Mouse (Mus musculus): Measurements from ENCODE around the gene Dad1. TPM values are rescaled to one million over a fixed set of nuclear protein-coding genes. Genes with fewer than 3 reads are reported as not detected.

The Dad1 gene
- total and polyA plus RNA-seq, 3 experiments = 17.0 to 226 (median 115) TPM

GRCm38 (mm10) chr14:54264231-54264630 lies 10.3 kb upstream of the Dad1 start:
- Histone ChIP-seq H3K4me3 (ENCODE audit: low read depth, low read length) (no peak overlapping the region), H3K9me3 (replicated peaks) (no peaks in the 10 kb centered on the region), H3K36me3 (replicated peaks) (peaks cover 46% of the 10 kb centered on the region), H3K27me3 (ENCODE audit: insufficient read depth, low read length) (no peaks in the 10 kb centered on the region), H3K4me1 (ENCODE audit: insufficient read depth, low read depth, low read length) (peaks cover 17% of the 10 kb centered on the region)
- TF ChIP-seq TAL1 (conservative IDR thresholded peaks at IDR 0.05; ENCODE audit: low read depth, low read length) (no peak), GATA2 (IDR thresholded peaks at IDR 0.05; ENCODE audit: borderline replicate concordance, low read depth, low read length) (no peak), POLR2AphosphoS5 (IDR thresholded peaks at IDR 0.05; ENCODE audit: insufficient replicate concordance, low read depth, low read length) (no peak), GATA1 (IDR thresholded peaks at IDR 0.05; ENCODE audit: borderline replicate concordance, low read length) (no peak), CTCF (IDR thresholded peaks at IDR 0.05; ENCODE audit: low read depth, low read length) (no peak)
- DNase-seq (ENCODE audit: low spot score) (no peak), ATAC-seq (ENCODE audit: extremely low read depth, insufficient number of reproducible peaks, low FRiP score, poor library complexity, severe bottlenecking) (no peak)

DNA sequence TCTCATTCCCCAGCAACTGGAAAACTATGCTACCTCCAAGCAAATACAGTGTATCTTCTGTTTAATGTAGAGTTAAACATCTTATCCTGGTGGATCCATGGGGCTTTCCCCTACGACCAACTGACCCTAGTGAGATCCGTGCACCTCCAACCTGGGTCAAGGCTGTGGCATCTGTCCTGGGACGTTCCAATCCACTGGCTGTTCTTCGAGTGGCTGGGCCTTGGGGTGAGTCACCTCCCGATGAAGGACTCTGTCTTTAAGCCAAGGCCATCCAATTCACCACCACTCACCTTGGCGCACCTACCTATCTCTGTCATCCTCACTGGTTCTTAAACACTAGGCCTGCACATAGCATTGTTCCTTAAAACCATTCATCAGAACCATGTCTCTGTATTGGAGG lies 9.2 kb upstream of the Dad1 start:
- peaks cover 25% of the 10 kb centered on the region for H3K4me1 ChIP-seq (ENCODE audit: insufficient read depth, low read depth, low read length)
- ATAC-seq (ENCODE audit: extremely low read depth, insufficient number of reproducible peaks, low FRiP score, poor library complexity, severe bottlenecking) = no peak
- no peak for DNase-seq (ENCODE audit: low spot score)
- TF ChIP-seq CTCF (IDR thresholded peaks at IDR 0.05; ENCODE audit: low read depth, low read length) = no peak
- TF ChIP-seq TAL1 (conservative IDR thresholded peaks at IDR 0.05; ENCODE audit: low read depth, low read length) = no peak
- TF ChIP-seq GATA2 (IDR thresholded peaks at IDR 0.05; ENCODE audit: borderline replicate concordance, low read depth, low read length) = no peak
- TF ChIP-seq GATA1 (IDR thresholded peaks at IDR 0.05; ENCODE audit: borderline replicate concordance, low read length) = no peak
- TF ChIP-seq POLR2AphosphoS5 (IDR thresholded peaks at IDR 0.05; ENCODE audit: insufficient replicate concordance, low read depth, low read length) = no peak
- peaks cover 40% of the 10 kb centered on the region for H3K36me3 ChIP-seq (replicated peaks)
- no peaks in the 10 kb centered on the region for H3K9me3 ChIP-seq (replicated peaks)
- H3K4me3 ChIP-seq (ENCODE audit: low read depth, low read length) = no peak overlapping the region
- H3K27me3 ChIP-seq (ENCODE audit: insufficient read depth, low read length) = no peaks in the 10 kb centered on the region

DNA sequence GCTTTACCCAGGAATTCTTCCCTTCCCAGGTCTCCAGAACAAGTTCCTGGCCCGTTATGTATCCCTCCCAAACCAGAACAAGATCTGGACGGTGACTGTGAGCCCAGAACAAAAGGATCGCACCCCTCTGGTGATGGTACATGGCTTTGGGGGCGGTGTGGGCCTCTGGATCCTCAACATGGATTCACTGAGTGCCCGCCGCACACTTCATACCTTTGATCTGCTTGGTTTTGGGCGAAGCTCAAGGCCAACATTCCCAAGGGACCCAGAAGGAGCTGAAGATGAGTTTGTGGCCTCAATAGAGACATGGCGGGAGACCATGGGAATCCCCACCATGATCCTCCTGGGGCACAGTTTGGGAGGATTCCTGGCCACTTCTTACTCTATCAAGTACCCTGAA lies 8.7 kb upstream of the Dad1 start:
- peaks cover 25% of the 10 kb centered on the region for H3K4me1 ChIP-seq (ENCODE audit: insufficient read depth, low read depth, low read length)
- no peaks in the 10 kb centered on the region for H3K27me3 ChIP-seq (ENCODE audit: insufficient read depth, low read length)
- ATAC-seq (ENCODE audit: extremely low read depth, insufficient number of reproducible peaks, low FRiP score, poor library complexity, severe bottlenecking) (no peak), DNase-seq (ENCODE audit: low spot score) (no peak)
- H3K9me3 ChIP-seq (replicated peaks) = no peaks in the 10 kb centered on the region
- no peak overlapping the region for H3K4me3 ChIP-seq (ENCODE audit: low read depth, low read length)
- H3K36me3 ChIP-seq (replicated peaks) = peaks cover 36% of the 10 kb centered on the region
- TF ChIP-seq GATA1 (IDR thresholded peaks at IDR 0.05; ENCODE audit: borderline replicate concordance, low read length) = no peak
- TF ChIP-seq GATA2 (IDR thresholded peaks at IDR 0.05; ENCODE audit: borderline replicate concordance, low read depth, low read length) = no peak
- no peak for TF ChIP-seq CTCF (IDR thresholded peaks at IDR 0.05; ENCODE audit: low read depth, low read length)
- no peak for TF ChIP-seq TAL1 (conservative IDR thresholded peaks at IDR 0.05; ENCODE audit: low read depth, low read length)
- no peak for TF ChIP-seq POLR2AphosphoS5 (IDR thresholded peaks at IDR 0.05; ENCODE audit: insufficient replicate concordance, low read depth, low read length)

DNA sequence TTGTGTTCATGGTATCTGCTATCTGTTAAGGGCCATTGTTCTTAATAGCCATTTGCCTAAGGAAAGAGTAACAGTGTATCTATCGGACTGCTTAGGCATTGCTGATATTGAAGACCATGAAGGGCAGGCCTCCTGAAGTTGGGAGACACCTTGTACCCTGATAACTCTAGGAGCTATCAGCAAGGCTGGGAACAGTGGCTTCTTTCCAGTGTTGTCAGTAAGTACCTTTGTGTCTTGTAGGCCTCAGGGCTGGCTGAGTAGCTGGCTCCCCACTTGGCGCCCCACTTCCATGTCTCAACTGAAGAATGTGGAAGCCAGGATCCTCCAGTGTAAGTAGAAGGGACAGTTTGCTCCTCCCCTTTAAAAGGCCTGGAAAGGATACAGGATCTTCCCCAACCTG lies 7.5 kb upstream of the Dad1 start:
- DNase-seq (ENCODE audit: low spot score) (no peak), ATAC-seq (ENCODE audit: extremely low read depth, insufficient number of reproducible peaks, low FRiP score, poor library complexity, severe bottlenecking) (no peak)
- Histone ChIP-seq H3K36me3 (replicated peaks) (peaks cover 27% of the 10 kb centered on the region), H3K4me3 (ENCODE audit: low read depth, low read length) (no peak overlapping the region), H3K9me3 (replicated peaks) (no peaks in the 10 kb centered on the region), H3K27me3 (ENCODE audit: insufficient read depth, low read length) (no peaks in the 10 kb centered on the region), H3K4me1 (ENCODE audit: insufficient read depth, low read depth, low read length) (peaks cover 25% of the 10 kb centered on the region)
- TF ChIP-seq TAL1 (conservative IDR thresholded peaks at IDR 0.05; ENCODE audit: low read depth, low read length) = no peak
- TF ChIP-seq CTCF (IDR thresholded peaks at IDR 0.05; ENCODE audit: low read depth, low read length) = no peak
- TF ChIP-seq POLR2AphosphoS5 (IDR thresholded peaks at IDR 0.05; ENCODE audit: insufficient replicate concordance, low read depth, low read length) = no peak
- no peak for TF ChIP-seq GATA1 (IDR thresholded peaks at IDR 0.05; ENCODE audit: borderline replicate concordance, low read length)
- TF ChIP-seq GATA2 (IDR thresholded peaks at IDR 0.05; ENCODE audit: borderline replicate concordance, low read depth, low read length) = no peak

DNA sequence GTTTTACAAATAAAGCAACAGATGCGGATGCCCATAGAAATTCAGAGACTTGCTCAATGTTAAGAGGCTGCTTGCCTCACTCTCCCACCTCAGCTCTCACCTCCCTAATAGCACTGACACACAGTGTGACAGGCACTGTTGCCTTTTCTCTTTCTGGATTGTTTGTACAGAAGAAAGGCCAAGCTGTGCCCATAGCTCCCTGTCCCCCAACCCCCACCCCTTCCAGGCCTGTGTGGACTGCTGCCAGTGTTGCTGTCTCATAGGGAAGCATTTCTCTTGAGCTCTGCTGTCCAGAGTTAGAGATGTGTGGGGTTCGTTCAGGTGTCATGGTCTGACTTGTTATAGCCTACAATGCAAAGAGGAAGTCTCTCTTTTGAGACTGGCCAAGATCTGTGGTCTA lies 6.3 kb upstream of the Dad1 start:
- no peak for ATAC-seq (ENCODE audit: extremely low read depth, insufficient number of reproducible peaks, low FRiP score, poor library complexity, severe bottlenecking)
- Histone ChIP-seq H3K36me3 (replicated peaks) (peaks cover 20% of the 10 kb centered on the region), H3K27me3 (ENCODE audit: insufficient read depth, low read length) (no peaks in the 10 kb centered on the region), H3K9me3 (replicated peaks) (no peaks in the 10 kb centered on the region), H3K4me3 (ENCODE audit: low read depth, low read length) (no peak overlapping the region), H3K4me1 (ENCODE audit: insufficient read depth, low read depth, low read length) (peaks cover 25% of the 10 kb centered on the region)
- DNase-seq (ENCODE audit: low spot score) = no peak
- TF ChIP-seq GATA2 (IDR thresholded peaks at IDR 0.05; ENCODE audit: borderline replicate concordance, low read depth, low read length) = no peak
- no peak for TF ChIP-seq POLR2AphosphoS5 (IDR thresholded peaks at IDR 0.05; ENCODE audit: insufficient replicate concordance, low read depth, low read length)
- no peak for TF ChIP-seq TAL1 (conservative IDR thresholded peaks at IDR 0.05; ENCODE audit: low read depth, low read length)
- no peak for TF ChIP-seq CTCF (IDR thresholded peaks at IDR 0.05; ENCODE audit: low read depth, low read length)
- TF ChIP-seq GATA1 (IDR thresholded peaks at IDR 0.05; ENCODE audit: borderline replicate concordance, low read length) = no peak

DNA sequence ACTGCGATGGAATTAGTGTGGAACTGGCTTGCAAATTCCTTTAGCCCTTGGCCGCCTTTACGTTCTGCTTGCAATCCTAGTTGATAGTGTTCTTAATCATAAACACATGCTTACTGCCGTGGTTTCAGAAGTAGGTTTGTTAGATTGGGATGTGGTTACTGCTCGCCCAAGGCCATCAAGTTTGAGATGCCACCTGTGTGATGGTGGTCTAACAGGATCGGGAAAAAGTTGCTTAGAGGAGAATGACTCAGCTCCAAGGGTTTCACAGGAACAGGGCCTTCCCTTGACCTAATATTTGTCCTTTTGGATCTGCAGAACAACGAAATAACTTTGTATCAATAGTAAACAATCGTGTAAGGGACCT lies 5.8 kb upstream of the Dad1 start:
- peak overlapping the region; percentile 68; the same call in 1 of the 2 replicates for H3K4me3 ChIP-seq (ENCODE audit: low read depth, low read length)
- DNase-seq (ENCODE audit: low spot score) (no peak), ATAC-seq (ENCODE audit: extremely low read depth, insufficient number of reproducible peaks, low FRiP score, poor library complexity, severe bottlenecking) (no peak)
- TF ChIP-seq POLR2AphosphoS5 (IDR thresholded peaks at IDR 0.05; ENCODE audit: insufficient replicate concordance, low read depth, low read length) (no peak), CTCF (IDR thresholded peaks at IDR 0.05; ENCODE audit: low read depth, low read length) (no peak), GATA2 (IDR thresholded peaks at IDR 0.05; ENCODE audit: borderline replicate concordance, low read depth, low read length) (no peak), TAL1 (conservative IDR thresholded peaks at IDR 0.05; ENCODE audit: low read depth, low read length) (no peak)
- H3K9me3 ChIP-seq (replicated peaks) = no peaks in the 10 kb centered on the region
- H3K4me1 ChIP-seq (ENCODE audit: insufficient read depth, low read depth, low read length) = peaks cover 30% of the 10 kb centered on the region
- peaks cover 18% of the 10 kb centered on the region for H3K36me3 ChIP-seq (replicated peaks)
- H3K27me3 ChIP-seq (ENCODE audit: insufficient read depth, low read length) = no peaks in the 10 kb centered on the region

Measured in G1E (cell line).